Mouse (Mus musculus) midbrain, embryonic 10.5 days (tissue): Measurements from ENCODE around the gene Maml1. TPM values are rescaled to one million over a fixed set of nuclear protein-coding genes. Genes with fewer than 3 reads are reported as not detected.

Experiments
- DNase-seq: peaks from one replicate; pipeline ENCODE4 v3.0.0-alpha.2; 2017; ENCODE audit warnings: low spot score
- H3K27ac ChIP-seq: fragments of 300-500 bp; sonication (generic); replicated peaks from 2 replicates; pipeline ENCODE4 v1.5.1; 2016; ENCODE audit warnings: mild to moderate bottlenecking
- H3K27me3 ChIP-seq: fragments of 300-500 bp; sonication (generic); 2 replicates; pipeline ENCODE4 v1.6.1; 2016; ENCODE audit warnings: low read depth, mild to moderate bottlenecking; ENCODE audit not compliant: poor library complexity, severe bottlenecking
- H3K36me3 ChIP-seq: fragments of 300-500 bp; sonication (generic); 2 replicates; pipeline ENCODE4 v1.6.1; 2016; ENCODE audit warnings: mild to moderate bottlenecking, moderate library complexity
- H3K4me1 ChIP-seq: fragments of 300-500 bp; sonication (generic); 2 replicates; pipeline ENCODE4 v1.6.1; 2016
- H3K4me3 ChIP-seq: fragments of 300-500 bp; sonication (generic); 2 replicates; pipeline ENCODE4 v1.5.1; 2016; ENCODE audit warnings: mild to moderate bottlenecking, moderate library complexity
- H3K9me3 ChIP-seq: fragments of 300-500 bp; sonication (generic); replicated peaks from 2 replicates; pipeline ENCODE4 v1.6.1; 2016; ENCODE audit warnings: mild to moderate bottlenecking
- WGBS: fragments of 180-500 bp; shearing (Covaris S2); methylation state at CpG from one replicate; pipeline ENCODE4 v1.1.7; 2016; 5-methylcytosine and 5-hydroxymethylcytosine counted together
- polyA plus RNA-seq: library from polyadenylated mRNA; unstranded; fragments of >200 nt; fragmentation: Nextera tagmentation; extraction: Ambion mirVana; gene quantifications from 2 replicates; pipeline ENCODE4 v1.2.1, GENCODE M21; 2016

Gene Maml1
- polyA plus RNA-seq = 5.4 and 5.6 TPM in 2 replicates

GRCm38 (mm10) chr11:50292190-50292855 is at the start of gene Maml1:
TSS of gene Maml1 (minus strand) at chr11:50292311.
- H3K9me3 ChIP-seq = no peaks in the 10 kb centered on the region

GRCm38 (mm10) chr11:50336891-50337290 is 44.8 kb upstream of the Maml1 start:
- WGBS = 61% methylated on average over 4 of the region's 4 CpGs
- Histone ChIP-seq H3K4me1 (peaks cover 5% of the 10 kb centered on the region; the same call in 1 of the 2 replicates), H3K27me3 (no peaks in the 10 kb centered on the region), H3K27ac (no peak overlapping the region), H3K4me3 (no peak overlapping the region), H3K9me3 (no peaks in the 10 kb centered on the region), H3K36me3 (no peaks in the 10 kb centered on the region)
- no peak for DNase-seq

More at GRCm38 (mm10) chr11:50292190-50292855, at the start of gene Maml1:
- DNase-seq = peak; percentile 98
- Histone ChIP-seq H3K4me1 (peaks cover 25% of the 10 kb centered on the region), H3K4me3 (peak within 1 kb of the TSS; percentile 97), H3K27me3 (no peaks in the 10 kb centered on the region), H3K36me3 (peaks cover 67% of the 10 kb centered on the region), H3K27ac (peak within 1 kb of the TSS; percentile 99)
- WGBS = under 1% methylated on average over 45 of the region's 45 CpGs

GRCm38 (mm10) chr11:50336126-50336525 is 44.0 kb upstream of the Maml1 start:
- no peak for DNase-seq
- H3K4me3 ChIP-seq = no peak overlapping the region
- H3K4me1 ChIP-seq = peaks cover 5% of the 10 kb centered on the region; the same call in 1 of the 2 replicates
- WGBS = 66% methylated on average over 1 of the region's 1 CpGs
- H3K9me3 ChIP-seq = no peaks in the 10 kb centered on the region
- no peak overlapping the region for H3K27ac ChIP-seq
- no peaks in the 10 kb centered on the region for H3K36me3 ChIP-seq
- H3K27me3 ChIP-seq = no peaks in the 10 kb centered on the region

- H3K27ac ChIP-seq = no peak overlapping the region
- no peak for DNase-seq
- 89% methylated on average over 3 of the region's 3 CpGs for WGBS
- H3K4me3 ChIP-seq = no peak overlapping the region
- H3K4me1 ChIP-seq = peaks cover 5% of the 10 kb centered on the region; the same call in 1 of the 2 replicates
- H3K36me3 ChIP-seq = peaks cover 12% of the 10 kb centered on the region
- no peaks in the 10 kb centered on the region for H3K27me3 ChIP-seq
- H3K9me3 ChIP-seq = no peaks in the 10 kb centered on the region
Observed at GRCm38 (mm10) chr11:50333181-50333580, 41.1 kb upstream of the Maml1 start.

GRCm38 (mm10) chr11:50329378-50329777 is 37.3 kb upstream of the Maml1 start:
- Histone ChIP-seq H3K4me3 (no peak overlapping the region), H3K9me3 (no peaks in the 10 kb centered on the region), H3K36me3 (peaks cover 21% of the 10 kb centered on the region), H3K27me3 (no peaks in the 10 kb centered on the region), H3K4me1 (peaks cover 15% of the 10 kb centered on the region), H3K27ac (no peak overlapping the region)
- DNase-seq = no peak
- 97% methylated on average over 1 of the region's 1 CpGs for WGBS

GRCm38 (mm10) chr11:50328075-50328625 is 36.0 kb upstream of the Maml1 start:
- WGBS = 88% methylated on average over 3 of the region's 3 CpGs

GRCm38 (mm10) chr11:50326302-50326966 is 34.3 kb upstream of the Maml1 start:
- Histone ChIP-seq H3K4me3 (peak overlapping the region; percentile 96), H3K9me3 (no peaks in the 10 kb centered on the region), H3K36me3 (peaks cover 33% of the 10 kb centered on the region), H3K27ac (peak overlapping the region; percentile 99), H3K27me3 (no peaks in the 10 kb centered on the region), H3K4me1 (peaks cover 42% of the 10 kb centered on the region)
- 9% methylated on average over 7 of the region's 7 CpGs for WGBS
- no peak for DNase-seq

More at GRCm38 (mm10) chr11:50328075-50328625, 36.0 kb upstream of the Maml1 start:
- H3K4me1 ChIP-seq = peaks cover 28% of the 10 kb centered on the region
- H3K36me3 ChIP-seq = peaks cover 23% of the 10 kb centered on the region
- DNase-seq = no peak
- no peak overlapping the region for H3K27ac ChIP-seq
- no peaks in the 10 kb centered on the region for H3K27me3 ChIP-seq
- no peaks in the 10 kb centered on the region for H3K9me3 ChIP-seq
- H3K4me3 ChIP-seq = no peak overlapping the region

GRCm38 (mm10) chr11:50325496-50326301 is 33.6 kb upstream of the Maml1 start, which contains the start of gene Canx:
TSS of gene Canx (minus strand) at chr11:50325673.
- under 1% methylated on average over 64 of the region's 64 CpGs for WGBS
- peak; percentile 99 for DNase-seq
- H3K36me3 ChIP-seq = peaks cover 33% of the 10 kb centered on the region
- peaks cover 42% of the 10 kb centered on the region for H3K4me1 ChIP-seq
- H3K27me3 ChIP-seq = no peaks in the 10 kb centered on the region
- H3K27ac ChIP-seq = peak within 1 kb of the TSS; percentile 99
- peak within 1 kb of the TSS; percentile 96 for H3K4me3 ChIP-seq
- H3K9me3 ChIP-seq = no peaks in the 10 kb centered on the region

- Histone ChIP-seq H3K27me3 (no peaks in the 10 kb centered on the region), H3K36me3 (peaks cover 38% of the 10 kb centered on the region)
- 2% methylated on average over 34 of the region's 34 CpGs for WGBS
Observed at GRCm38 (mm10) chr11:50324751-50325471, 32.8 kb upstream of the Maml1 start.

GRCm38 (mm10) chr11:50323843-50324242 is 31.7 kb upstream of the Maml1 start:
- Histone ChIP-seq H3K27me3 (no peaks in the 10 kb centered on the region), H3K4me1 (peaks cover 42% of the 10 kb centered on the region), H3K27ac (no peak overlapping the region), H3K9me3 (no peaks in the 10 kb centered on the region), H3K36me3 (peaks cover 43% of the 10 kb centered on the region), H3K4me3 (peak overlapping the region; percentile 96)
- WGBS = 65% methylated on average over 1 of the region's 1 CpGs
- DNase-seq = no peak

More at GRCm38 (mm10) chr11:50324751-50325471, 32.8 kb upstream of the Maml1 start:
- Histone ChIP-seq H3K4me1 (peaks cover 42% of the 10 kb centered on the region), H3K4me3 (peak overlapping the region; percentile 96), H3K9me3 (no peaks in the 10 kb centered on the region), H3K27ac (peak overlapping the region; percentile 99)
- DNase-seq = no peak

GRCm38 (mm10) chr11:50322345-50322744 is 30.2 kb upstream of the Maml1 start:
- H3K27ac ChIP-seq = no peak overlapping the region
- peaks cover 42% of the 10 kb centered on the region for H3K4me1 ChIP-seq
- DNase-seq = no peak
- no peak overlapping the region for H3K4me3 ChIP-seq
- H3K36me3 ChIP-seq = peaks cover 34% of the 10 kb centered on the region
- H3K27me3 ChIP-seq = no peaks in the 10 kb centered on the region
- H3K9me3 ChIP-seq = no peaks in the 10 kb centered on the region

- WGBS = 97% methylated on average over 6 of the region's 6 CpGs
Observed at GRCm38 (mm10) chr11:50321239-50321638, 29.1 kb upstream of the Maml1 start.

More at GRCm38 (mm10) chr11:50321239-50321638, 29.1 kb upstream of the Maml1 start:
- no peak overlapping the region for H3K27ac ChIP-seq
- no peak for DNase-seq
- peaks cover 43% of the 10 kb centered on the region for H3K36me3 ChIP-seq
- H3K4me3 ChIP-seq = no peak overlapping the region
- no peaks in the 10 kb centered on the region for H3K27me3 ChIP-seq
- H3K9me3 ChIP-seq = no peaks in the 10 kb centered on the region
- H3K4me1 ChIP-seq = peaks cover 35% of the 10 kb centered on the region
